ENCODE assay signal across 29 mouse cellular contexts in genomic region chr2:180166869-180167268, GRCm38 (mm10). TPM values are rescaled to one million over a fixed set of nuclear protein-coding genes. Genes with fewer than 3 reads are reported as not detected.
"Had no signal": no experiment of that assay in that cellular context is flagged by ENCODE, and none has a peak within 500 bp of the region (broad histone marks: within the 10 kb centered on the region; RNA-seq: fewer than 3 reads in every experiment).

No protein-coding gene starts in this region.

- DNase-seq: left cerebral cortex, postnatal 4 days; liver; liver, embryonic 13.5 days; liver, postnatal 0 days; lung, adult 18-20 months; lung, adult 2 months; lung, embryonic 14.5 days; lung, postnatal 10 days; lung, postnatal 14 days; lung, postnatal 36 days; lung, postnatal 4 days; midbrain, embryonic 14.5 days had no signal

- H3K9me3 ChIP-seq: limb, embryonic 10.5 days; limb, embryonic 12.5 days; limb, embryonic 13.5 days; limb, embryonic 15.5 days; liver, embryonic 12.5 days; liver, embryonic 13.5 days; liver, embryonic 15.5 days; lung, embryonic 15.5 days; megakaryocyte, embryonic 14.5 days; midbrain, embryonic 10.5 days; midbrain, embryonic 12.5 days; midbrain, embryonic 13.5 days had no signal

- ATAC-seq: liver, embryonic 12.5 days; liver, postnatal 0 days; lung, postnatal 0 days; midbrain, embryonic 13.5 days; midbrain, embryonic 16.5 days had no signal

- H3K4me2 ChIP-seq: limb, embryonic 12.5 days; limb, embryonic 13.5 days; limb, embryonic 15.5 days; liver, embryonic 11.5 days; liver, embryonic 12.5 days; liver, embryonic 13.5 days; liver, embryonic 15.5 days; lung, embryonic 14.5 days; lung, embryonic 15.5 days; midbrain, embryonic 12.5 days; midbrain, embryonic 13.5 days had no signal

- H3K9ac ChIP-seq: limb, embryonic 12.5 days; limb, embryonic 13.5 days; limb, embryonic 15.5 days; liver, embryonic 12.5 days; liver, embryonic 13.5 days; liver, embryonic 14.5 days; liver, embryonic 15.5 days; liver, postnatal 0 days; lung, embryonic 14.5 days; lung, embryonic 15.5 days; midbrain, embryonic 12.5 days had no signal

- H3K27ac ChIP-seq: left cerebral cortex, adult 2 months; limb, embryonic 10.5 days; limb, embryonic 12.5 days; limb, embryonic 13.5 days; limb, embryonic 15.5 days; liver, embryonic 12.5 days; liver, embryonic 13.5 days; liver, embryonic 14.5 days; liver, embryonic 15.5 days; lung, embryonic 15.5 days; macrophage; midbrain, embryonic 10.5 days; midbrain, embryonic 12.5 days; midbrain, embryonic 13.5 days had no signal

- H3K4me3 ChIP-seq: left cerebral cortex, adult 2 months; limb, embryonic 10.5 days; limb, embryonic 12.5 days; limb, embryonic 13.5 days; limb, embryonic 15.5 days; liver, embryonic 12.5 days; liver, embryonic 13.5 days; liver, embryonic 15.5 days; lung, embryonic 15.5 days; megakaryocyte, embryonic 14.5 days; midbrain, embryonic 10.5 days; midbrain, embryonic 12.5 days; midbrain, embryonic 13.5 days had no signal

- H3K27me3 ChIP-seq: limb, embryonic 12.5 days; limb, embryonic 13.5 days; limb, embryonic 15.5 days; liver, embryonic 12.5 days; liver, embryonic 13.5 days; liver, embryonic 15.5 days; lung, embryonic 15.5 days; megakaryocyte, embryonic 14.5 days; midbrain, embryonic 12.5 days; midbrain, embryonic 13.5 days had no signal

- H3K36me3 ChIP-seq: limb, embryonic 10.5 days had no signal

RNA-seq across cellular contexts. Expression of gene Lama5, which starts 58.8 kb away (rescaled TPM):
- polyA plus RNA-seq: macrophage had no signal
